Mouse (Mus musculus) spleen, postnatal 4 days (tissue): ENCODE results near the gene Rps27l.

Experiments
- DNase-seq, 2 experiments: peaks; one replicate each; pipeline ENCODE4 v3.0.0; 2022; ENCODE audit warnings: low spot score in 2 of 2

Rps27l gene

DNA sequence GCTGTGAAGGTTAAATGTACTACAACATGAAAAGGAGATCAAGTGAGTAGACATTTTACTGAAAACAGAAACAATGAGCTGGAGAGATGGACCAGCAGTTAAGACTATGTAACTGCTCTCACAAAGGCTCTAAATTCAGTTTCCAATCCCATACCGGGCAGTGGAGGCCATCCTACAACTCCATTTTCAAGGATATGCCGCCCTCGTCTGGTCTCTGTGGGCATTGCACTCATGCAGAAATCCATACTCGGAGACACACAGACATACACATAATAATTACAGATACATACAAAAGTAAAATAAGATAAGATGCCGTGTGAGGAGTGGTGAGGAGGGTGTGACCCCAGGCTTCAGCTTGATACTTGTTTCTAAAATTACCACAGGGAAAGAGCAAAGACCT is 34.6 kb downstream of the Rps27l start:
- DNase-seq: peak; percentile 83 to 94

GRCm38 (mm10) chr9:66982085-66982484 is 36.2 kb downstream of the Rps27l start:
- DNase-seq: no peak

GRCm38 (mm10) chr9:66985377-66985776 is 39.5 kb downstream of the Rps27l start:
- DNase-seq: no peak

DNA sequence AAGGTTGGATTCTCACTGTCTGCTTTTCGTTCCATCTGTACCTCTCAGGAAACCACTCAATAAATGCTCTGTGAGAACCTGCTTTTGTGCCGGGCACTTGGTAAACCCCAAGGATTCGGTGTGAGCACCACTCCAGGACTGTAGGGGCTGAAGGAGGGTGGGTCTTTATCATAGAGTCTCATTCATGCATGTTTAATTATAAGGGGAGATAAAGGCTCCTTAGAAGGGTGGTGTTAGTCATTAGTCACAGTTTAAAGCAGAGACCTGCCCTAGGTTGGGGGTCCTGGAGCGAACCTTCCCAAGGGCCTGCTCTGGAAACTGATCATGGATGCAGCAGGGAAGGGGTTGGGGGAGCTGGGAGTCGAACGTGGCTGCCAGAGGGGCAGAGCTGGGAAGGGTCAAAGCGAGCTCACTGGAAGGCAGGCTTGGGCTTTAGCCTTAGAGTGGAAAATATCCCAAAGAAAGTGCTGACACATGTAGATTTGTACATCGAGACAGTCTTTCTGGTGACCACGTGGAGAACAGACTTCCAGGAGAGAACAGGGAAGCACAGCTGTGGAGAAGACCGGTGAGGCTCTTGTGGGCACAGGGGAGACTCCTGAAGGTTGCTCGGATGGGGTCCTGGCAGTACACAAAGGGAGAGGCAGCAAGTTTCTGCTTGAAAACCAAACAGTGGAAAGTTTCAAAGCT is 42.5 kb downstream of the Rps27l start:
- no peak for DNase-seq

DNA sequence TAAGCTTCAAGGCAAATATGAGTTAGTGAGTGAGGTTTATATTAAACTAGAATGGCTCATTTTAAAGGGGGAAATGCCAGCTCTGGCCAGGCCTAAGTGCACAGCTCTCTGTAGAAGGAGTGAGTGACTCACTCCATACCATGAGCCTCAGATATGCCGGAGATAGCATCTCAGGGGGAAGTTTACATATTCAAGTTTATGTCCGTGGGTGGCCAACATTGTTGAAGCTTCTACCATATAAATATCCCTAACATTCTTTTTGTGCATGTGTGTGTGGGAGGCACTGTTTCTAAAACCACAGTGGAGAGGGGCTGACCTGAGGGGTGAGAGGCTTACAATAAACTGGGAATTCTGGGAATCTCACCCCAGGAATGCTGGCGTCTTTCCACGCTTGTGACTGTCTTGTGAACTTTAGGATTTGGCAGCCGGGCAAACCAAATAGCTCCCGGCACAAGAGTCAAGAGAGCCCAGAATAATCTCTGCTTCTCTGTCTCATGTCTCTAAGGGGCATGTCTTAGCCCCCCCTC is 43.1 kb downstream of the Rps27l start:
- peak in 1 of 2 experiments; percentile 62 for DNase-seq

- no peak for DNase-seq
Measured at GRCm38 (mm10) chr9:66989581-66989980, 43.7 kb downstream of the Rps27l start.

GRCm38 (mm10) chr9:66990046-66990445 is 44.2 kb downstream of the Rps27l start:
- no peak for DNase-seq

DNA sequence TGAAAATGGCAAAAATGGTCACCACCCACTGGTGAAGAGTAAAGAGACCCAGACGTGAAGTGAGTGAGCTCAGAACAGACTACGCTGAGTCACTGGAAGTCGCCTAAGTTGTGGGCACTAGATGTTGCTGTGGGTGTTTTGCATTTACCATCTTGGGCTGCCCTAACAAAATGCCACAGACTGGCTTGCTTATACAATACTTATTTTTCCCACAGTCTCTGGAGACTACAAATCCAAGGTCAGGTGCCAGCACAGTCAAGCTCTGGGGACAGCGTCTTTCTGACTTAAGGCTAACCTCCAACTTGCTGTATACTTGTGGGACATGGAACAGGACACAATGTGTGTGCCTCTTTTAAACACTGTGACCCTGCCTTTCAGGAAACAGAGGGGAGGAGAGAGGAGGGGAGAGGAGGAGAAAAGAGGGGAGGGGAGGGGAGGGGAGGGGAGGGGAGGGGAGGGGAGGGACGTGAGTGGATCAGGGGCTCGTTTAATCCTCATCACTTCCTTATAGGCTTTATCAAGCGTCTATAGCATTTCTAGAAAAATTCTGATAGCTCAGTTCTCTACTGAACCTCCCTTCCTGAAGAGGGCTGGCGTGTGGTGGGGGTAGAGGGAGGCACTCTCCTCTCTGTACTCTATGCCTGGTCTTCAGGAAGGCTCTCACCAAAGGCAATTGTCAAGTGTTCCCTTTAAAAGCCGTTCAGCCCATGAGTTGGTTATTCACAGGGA is 45.3 kb downstream of the Rps27l start:
- peak in 1 of 2 experiments; percentile 45 for DNase-seq

DNA sequence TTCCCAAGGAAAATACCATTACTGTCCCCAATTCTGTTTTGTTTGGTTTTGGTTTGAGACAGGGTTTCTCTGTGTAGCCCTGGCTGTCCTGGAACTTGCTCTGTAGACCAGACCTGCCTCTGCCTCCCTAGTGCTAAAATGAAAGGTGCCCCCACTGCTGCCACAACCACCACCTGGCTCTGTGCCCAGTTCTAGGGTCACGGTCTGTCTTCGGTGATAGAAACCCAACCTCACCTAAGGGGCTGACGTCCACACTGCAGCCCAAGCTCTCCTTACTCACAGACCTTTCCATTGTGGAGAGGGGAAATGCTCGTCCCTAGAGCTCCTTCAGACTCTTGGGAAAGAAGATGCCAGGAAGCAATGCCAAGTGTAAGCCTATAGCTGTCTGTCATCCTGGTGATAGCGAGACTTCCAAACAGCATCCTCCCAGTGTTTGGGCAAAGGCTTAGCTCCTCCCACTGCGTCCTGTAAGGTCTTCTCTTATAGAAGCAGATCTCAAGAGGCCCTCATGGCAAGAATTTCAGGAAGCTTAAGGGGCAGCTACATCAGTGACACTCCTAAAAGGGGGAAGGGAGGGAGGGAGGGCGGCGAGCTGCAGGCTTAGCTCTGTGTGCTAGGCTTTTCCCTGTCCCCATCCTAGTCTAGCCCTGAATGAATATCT is 46.0 kb downstream of the Rps27l start:
- DNase-seq: no peak
